Comparison of ENCODE assay signal across 19 mouse cellular contexts in the genomic region with DNA sequence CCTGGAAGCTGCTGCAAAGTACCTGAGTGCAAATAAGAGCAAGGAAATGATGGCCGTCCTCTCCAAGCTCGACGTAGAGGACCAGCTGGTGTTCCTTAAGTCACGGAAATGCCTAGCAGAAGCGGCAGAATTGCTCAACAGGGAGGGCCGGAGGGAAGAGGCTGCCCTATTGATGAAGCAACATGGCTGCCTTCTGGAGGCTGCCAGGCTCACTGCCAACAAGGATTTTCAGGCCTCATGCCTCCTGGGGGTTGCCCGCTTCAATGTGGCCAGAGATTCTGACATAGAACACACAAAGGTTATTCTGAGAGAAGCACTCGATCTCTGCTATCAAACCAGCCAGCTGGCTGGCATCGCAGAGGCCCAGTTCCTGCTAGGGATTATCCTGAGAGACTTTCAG. TPM values are rescaled to one million over a fixed set of nuclear protein-coding genes. Genes with fewer than 3 reads are reported as not detected.
DNase-seq lines count a peak whose midpoint lies in the region; ATAC-seq and TF ChIP-seq lines count a peak whose summit lies in the region.
"Had no signal": no experiment of that assay in that cellular context is flagged by ENCODE, and none has a peak within 500 bp of the region (broad histone marks: within the 10 kb centered on the region; RNA-seq: fewer than 3 reads in every experiment).

No protein-coding gene starts in this region.

- DNase-seq in left cerebral cortex, postnatal 4 days = peak; percentile 75
- DNase-seq in left cerebral cortex, adult 11 months (ENCODE audit: low spot score) = no peak
- peak; percentile 27 for DNase-seq in adipocyte (ENCODE audit: low spot score)
- DNase-seq in adrenal gland, postnatal 10 days = peak; percentile 70
- peak; percentile 14 for DNase-seq in lung, postnatal 25 days (ENCODE audit: low spot score)
- no peak for DNase-seq in forebrain, postnatal 0 days
- no peak for DNase-seq in layer of hippocampus, postnatal 25 days (ENCODE audit: extremely low spot score in 1 of 2, low spot score in 1 of 2)
- DNase-seq: embryo, embryonic 11 days; heart, postnatal 14 days; kidney, adult 9 months; liver, postnatal 0 days; right cerebral cortex, postnatal 14 days; spleen, adult 18-20 months; thymus, postnatal 36 days had no signal

- 0 out of 2 replicates have a peak, but pooled peaks cover 9% of the 10 kb centered on the region for H3K36me3 ChIP-seq in forebrain, postnatal 0 days (ENCODE audit: insufficient read depth)
- H3K36me3 ChIP-seq: forebrain, embryonic 15.5 days; hindbrain, embryonic 12.5 days; limb, embryonic 10.5 days had no signal

- TF ChIP-seq CTCF in forebrain, postnatal 0 days (IDR thresholded peaks at IDR 0.05; ENCODE audit: low read depth) = no peak

- ATAC-seq in forebrain, postnatal 0 days = no peak
- ATAC-seq: forebrain, embryonic 15.5 days; liver, postnatal 0 days had no signal

- H3K4me3 ChIP-seq in forebrain, postnatal 0 days (ENCODE audit: low read depth, low read length) = no peak overlapping the region
- H3K4me3 ChIP-seq: forebrain, embryonic 15.5 days; hindbrain, embryonic 12.5 days; limb, embryonic 10.5 days; megakaryocyte, embryonic 14.5 days had no signal

- intact Hi-C loops in left cerebral cortex, postnatal 4 days (cut with DNase I) = no loop called here

- H3K9ac ChIP-seq in forebrain, postnatal 0 days = no peak overlapping the region
- H3K9ac ChIP-seq: forebrain, embryonic 15.5 days; hindbrain, embryonic 12.5 days; liver, postnatal 0 days had no signal

- WGBS in forebrain, postnatal 0 days = 64% methylated on average over 9 of the region's 9 CpGs

- no peaks in the 10 kb centered on the region for H3K4me1 ChIP-seq in forebrain, postnatal 0 days (ENCODE audit: insufficient read depth)
- H3K4me1 ChIP-seq: forebrain, embryonic 15.5 days; hindbrain, embryonic 12.5 days; limb, embryonic 10.5 days; megakaryocyte, embryonic 14.5 days had no signal

- no peak overlapping the region for H3K27ac ChIP-seq in forebrain, postnatal 0 days (ENCODE audit: low read depth, low read length)
- H3K27ac ChIP-seq: forebrain, embryonic 15.5 days; hindbrain, embryonic 12.5 days; limb, embryonic 10.5 days had no signal

- no peaks in the 10 kb centered on the region for H3K27me3 ChIP-seq in forebrain, postnatal 0 days (ENCODE audit: insufficient read depth, low read length)
- H3K27me3 ChIP-seq: forebrain, embryonic 15.5 days; hindbrain, embryonic 12.5 days had no signal

- no peaks in the 10 kb centered on the region for H3K9me3 ChIP-seq in forebrain, postnatal 0 days (ENCODE audit: low read length)
- H3K9me3 ChIP-seq: forebrain, embryonic 15.5 days; hindbrain, embryonic 12.5 days; limb, embryonic 10.5 days had no signal

- no peak overlapping the region for H3K4me2 ChIP-seq in forebrain, postnatal 0 days (ENCODE audit: low read depth)
- H3K4me2 ChIP-seq: forebrain, embryonic 15.5 days; heart, embryonic 11.5 days; hindbrain, embryonic 12.5 days had no signal

RNA-seq across cellular contexts. Expression of gene Dclk3, which starts 48.9 kb away (rescaled TPM):
- total RNA-seq in left cerebral cortex, postnatal 4 days (2021) = 10 to 100 TPM; 21.0 to 21.1 TPM
- 1 to 10 TPM; 1.3 to 1.7 TPM for total RNA-seq in adrenal gland, postnatal 10 days (2021)
- 20.1 and 20.8 TPM in 2 replicates for total RNA-seq in forebrain, postnatal 0 days (2014; rRNA removed)
- 8.6 and 11.6 TPM in 2 replicates for polyA plus RNA-seq in forebrain, postnatal 0 days (2015; fragmentation: Nextera tagmentation; extraction: Ambion mirVana)
- 10 to 100 TPM; 12.2 to 13.2 TPM for total RNA-seq in layer of hippocampus, postnatal 25 days (2021)

Comparison
In these comparisons a context has a peak if more than half of its experiments do, and no peak if none do; other contexts are left out.
1. DNase-seq: peak in left cerebral cortex, postnatal 4 days (single experiment), adipocyte (single experiment), adrenal gland, postnatal 10 days (single experiment) and lung, postnatal 25 days (single experiment); none in left cerebral cortex, adult 11 months (single experiment), forebrain, postnatal 0 days (single experiment) and layer of hippocampus, postnatal 25 days (0 of 2).